Mouse (Mus musculus): ENCODE measurements around the gene Maneal. TPM values are rescaled to one million over a fixed set of nuclear protein-coding genes. Genes with fewer than 3 reads are reported as not detected.

The Maneal gene
- polyA plus RNA-seq, 1 experiment = 0.33 TPM

DNA sequence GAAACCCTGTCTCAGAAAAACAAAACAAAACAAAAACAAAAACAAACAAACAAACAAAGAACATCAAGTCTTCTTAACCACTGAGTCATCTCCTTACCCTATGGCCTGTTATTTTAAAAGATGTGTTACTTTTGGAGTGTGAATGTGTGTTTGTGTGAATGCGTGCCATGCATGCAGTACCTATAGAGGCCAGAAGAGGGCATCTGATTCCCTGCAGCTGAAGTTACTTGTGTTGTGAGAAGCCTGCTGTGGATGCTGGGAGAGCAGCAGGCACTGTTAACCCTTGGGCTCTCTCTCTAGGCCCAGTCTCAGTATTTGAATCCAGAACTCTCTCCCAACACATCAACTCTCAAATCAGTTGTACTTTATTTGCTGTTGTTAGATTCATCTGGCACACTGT is 10.7 kb upstream of the Maneal start:
- 94% methylated on average over 1 of the region's 1 CpGs for WGBS
- no peak for TF ChIP-seq POLR2A (IDR thresholded peaks at IDR 0.05; ENCODE audit: low read depth, low read length)
- TF ChIP-seq CTCF (conservative IDR thresholded peaks at IDR 0.05; ENCODE audit: insufficient read depth, insufficient read length, low read depth, low read length) = no peak
- no peaks in the 10 kb centered on the region for H3K4me1 ChIP-seq (ENCODE audit: control insufficient read depth, insufficient read depth, low read length)
- no peaks in the 10 kb centered on the region for H3K27me3 ChIP-seq (replicated peaks; ENCODE audit: control insufficient read depth, insufficient read depth, low read length)
- no peaks in the 10 kb centered on the region for H3K36me3 ChIP-seq (ENCODE audit: control insufficient read depth, insufficient read depth, low read length)
- H3K27ac ChIP-seq (ENCODE audit: insufficient read depth, low read depth, low read length) = no peak overlapping the region
- no peak overlapping the region for H3K4me3 ChIP-seq (ENCODE audit: insufficient read depth, low read depth, low read length)
- DNase-seq = no peak

DNA sequence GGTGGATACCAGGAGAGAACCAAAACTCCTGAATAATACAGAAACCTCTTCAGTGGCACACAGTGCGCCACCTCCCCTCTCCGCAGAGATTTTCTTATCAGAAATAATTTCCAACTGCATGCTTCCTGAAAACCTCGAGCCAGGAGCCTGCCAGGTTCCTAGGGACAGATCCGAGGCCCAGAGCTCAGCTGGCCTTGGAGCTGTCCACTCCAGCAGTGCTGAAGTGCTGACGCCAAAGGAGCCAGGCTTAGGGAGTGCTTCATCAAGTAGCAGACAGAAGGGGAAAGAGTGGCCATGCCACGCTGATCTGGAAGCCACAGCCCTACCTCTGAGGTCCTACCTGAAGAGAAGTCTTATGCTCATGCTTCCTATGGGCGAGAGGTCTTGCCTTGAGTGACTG is 1.5 kb downstream of the Maneal start:
- 6% methylated on average over 7 of the region's 7 CpGs for WGBS
- DNase-seq = peak; percentile 67

DNA sequence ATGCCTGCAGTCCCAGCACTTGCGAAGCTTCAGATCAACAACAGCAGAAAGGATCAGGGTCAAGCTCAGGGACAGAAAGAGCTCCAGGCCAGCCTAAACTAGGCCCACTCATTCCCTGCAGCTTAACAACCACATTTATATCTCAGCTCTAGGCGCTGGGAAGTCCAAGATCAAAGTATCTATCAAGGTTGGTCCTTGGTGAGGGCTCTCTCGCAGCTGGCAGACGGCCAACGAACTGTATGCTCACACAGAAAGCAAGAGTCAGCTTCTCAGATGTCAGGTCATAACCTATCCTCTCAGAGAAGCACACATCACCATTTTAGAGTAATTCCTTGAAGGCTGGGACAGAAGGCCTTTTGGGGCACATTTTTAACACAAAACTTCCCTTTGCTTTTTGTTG is 3.6 kb downstream of the Maneal start:
- no peaks in the 10 kb centered on the region for H3K4me1 ChIP-seq (ENCODE audit: control insufficient read depth, insufficient read depth, low read length)
- DNase-seq = peak; percentile 13
- TF ChIP-seq POLR2A (IDR thresholded peaks at IDR 0.05; ENCODE audit: low read depth, low read length) (no peak), CTCF (conservative IDR thresholded peaks at IDR 0.05; ENCODE audit: insufficient read depth, insufficient read length, low read depth, low read length) (no peak)
- H3K27me3 ChIP-seq (replicated peaks; ENCODE audit: control insufficient read depth, insufficient read depth, low read length) = no peaks in the 10 kb centered on the region; the same call in 1 of the 2 replicates
- no peak overlapping the region for H3K27ac ChIP-seq (ENCODE audit: insufficient read depth, low read depth, low read length)
- H3K36me3 ChIP-seq (ENCODE audit: control insufficient read depth, insufficient read depth, low read length) = peaks cover 2% of the 10 kb centered on the region; the same call in 1 of the 2 replicates
- no peak overlapping the region for H3K4me3 ChIP-seq (ENCODE audit: insufficient read depth, low read depth, low read length)
- WGBS = 40% methylated on average over 5 of the region's 5 CpGs

More for the DNA sequence above, 1.5 kb downstream of the Maneal start:
- no peak for TF ChIP-seq POLR2A (IDR thresholded peaks at IDR 0.05; ENCODE audit: low read depth, low read length)
- no peak for TF ChIP-seq CTCF (conservative IDR thresholded peaks at IDR 0.05; ENCODE audit: insufficient read depth, insufficient read length, low read depth, low read length)
- no peaks in the 10 kb centered on the region; the same call in 1 of the 2 replicates for H3K36me3 ChIP-seq (ENCODE audit: control insufficient read depth, insufficient read depth, low read length)
- H3K4me3 ChIP-seq (ENCODE audit: insufficient read depth, low read depth, low read length) = no peak overlapping the region
- no peak overlapping the region for H3K27ac ChIP-seq (ENCODE audit: insufficient read depth, low read depth, low read length)
- H3K4me1 ChIP-seq (ENCODE audit: control insufficient read depth, insufficient read depth, low read length) = no peaks in the 10 kb centered on the region
- no peaks in the 10 kb centered on the region; the same call in 1 of the 2 replicates for H3K27me3 ChIP-seq (replicated peaks; ENCODE audit: control insufficient read depth, insufficient read depth, low read length)

DNA sequence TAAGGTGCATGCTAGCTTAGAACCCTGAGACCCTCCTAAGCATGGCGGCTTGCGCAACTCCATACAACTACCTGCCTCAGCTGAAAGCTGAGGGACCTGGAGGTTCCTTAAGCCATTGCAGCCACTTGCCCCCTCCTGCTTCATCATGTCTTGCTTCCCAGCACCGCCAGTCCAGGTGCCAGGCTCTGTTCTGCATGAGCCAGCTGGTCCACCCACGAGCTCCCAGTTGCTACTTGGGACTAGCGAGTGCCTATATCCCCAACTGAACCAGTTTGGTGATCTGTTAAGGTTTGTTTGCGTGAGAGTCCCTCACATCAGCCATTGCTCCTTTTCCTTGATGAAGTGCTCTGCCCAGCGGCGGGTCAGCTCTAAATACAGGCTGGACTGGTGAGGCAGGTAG is 5.7 kb downstream of the Maneal start:
- no peak for TF ChIP-seq CTCF (conservative IDR thresholded peaks at IDR 0.05; ENCODE audit: insufficient read depth, insufficient read length, low read depth, low read length)
- no peak for TF ChIP-seq POLR2A (IDR thresholded peaks at IDR 0.05; ENCODE audit: low read depth, low read length)
- 96% methylated on average over 8 of the region's 8 CpGs for WGBS
- peaks cover 2% of the 10 kb centered on the region; the same call in 1 of the 2 replicates for H3K36me3 ChIP-seq (ENCODE audit: control insufficient read depth, insufficient read depth, low read length)
- H3K27me3 ChIP-seq (replicated peaks; ENCODE audit: control insufficient read depth, insufficient read depth, low read length) = no peaks in the 10 kb centered on the region
- peaks cover 6% of the 10 kb centered on the region for H3K4me1 ChIP-seq (ENCODE audit: control insufficient read depth, insufficient read depth, low read length)
- H3K4me3 ChIP-seq (ENCODE audit: insufficient read depth, low read depth, low read length) = no peak overlapping the region
- no peak overlapping the region for H3K27ac ChIP-seq (ENCODE audit: insufficient read depth, low read depth, low read length)
- DNase-seq = no peak

DNA sequence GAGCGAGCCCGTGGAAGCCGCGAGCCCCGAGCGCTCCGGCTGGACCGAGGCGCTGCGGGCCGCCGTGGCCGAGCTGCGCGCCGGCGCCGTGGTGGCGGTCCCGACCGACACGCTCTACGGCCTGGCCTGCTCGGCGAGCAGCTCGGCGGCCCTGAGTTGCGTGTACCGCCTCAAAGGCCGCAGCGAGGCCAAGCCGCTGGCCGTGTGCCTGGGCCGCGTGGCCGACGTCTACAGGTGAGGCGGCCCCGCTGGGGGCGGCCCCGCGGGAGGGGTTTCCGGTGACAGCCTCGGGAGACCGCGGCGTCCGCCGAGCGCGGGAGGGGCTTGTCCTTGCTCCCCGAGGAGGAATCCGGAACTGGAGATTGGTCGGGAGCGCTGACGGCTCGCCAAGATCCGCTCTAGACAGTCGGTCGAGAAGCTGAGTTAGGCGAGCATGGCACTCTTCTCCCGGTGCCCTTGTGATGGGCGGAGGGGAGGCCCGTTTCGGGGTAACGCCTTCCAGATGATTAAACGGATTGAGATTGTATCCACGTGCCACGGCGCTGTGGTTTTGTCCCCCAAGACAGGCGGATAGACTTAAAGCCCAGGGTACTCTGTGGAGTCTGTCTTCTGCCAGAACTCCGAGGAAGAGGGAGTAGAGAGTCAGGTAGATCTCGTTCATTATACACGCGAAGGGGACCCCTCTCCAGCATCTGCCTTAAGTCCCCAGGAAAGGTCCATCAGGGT is 10.9 kb downstream of the Maneal start, which contains the start of gene 1110065P20Rik:
TSS of gene 1110065P20Rik (minus strand) at position 264 of the 726 bp plus-strand sequence.
- under 1% methylated on average over 75 of the region's 75 CpGs for WGBS
- peak; percentile 90 for DNase-seq

DNA sequence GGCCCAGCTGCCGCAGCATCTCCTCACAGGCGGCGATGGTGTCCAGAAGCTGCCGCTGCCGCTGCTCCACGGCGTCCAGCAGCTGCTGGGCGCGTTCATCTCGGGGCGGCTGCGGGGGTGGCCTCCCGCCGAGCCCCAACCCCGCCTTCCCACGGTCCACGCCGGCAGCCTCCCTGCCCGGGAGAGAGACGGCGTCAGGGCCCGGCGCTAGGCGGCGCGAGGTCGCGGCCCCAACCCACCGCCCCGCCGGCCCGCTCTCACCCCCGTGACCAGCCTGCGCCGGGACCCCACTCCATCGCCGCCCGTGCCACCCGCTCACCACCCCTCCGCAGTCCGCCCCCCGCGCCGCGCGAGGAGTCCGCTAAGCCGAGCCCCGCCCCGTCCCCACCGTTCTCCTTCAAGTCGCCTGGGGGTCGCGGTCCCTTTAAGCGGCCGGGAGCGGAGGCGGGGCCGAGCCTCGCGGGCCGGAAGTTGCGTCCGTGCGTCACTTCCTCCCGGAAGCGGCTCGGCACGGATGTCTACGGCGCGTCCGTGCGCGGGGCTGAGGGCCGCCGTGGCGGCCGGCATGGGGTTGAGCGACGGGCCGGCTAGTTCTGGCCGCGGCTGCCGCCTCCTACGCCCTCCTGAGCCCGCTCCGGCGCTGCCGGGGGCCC is 11.6 kb downstream of the Maneal start, which contains the start of gene Yrdc:
TSS of gene Yrdc (plus strand) at position 419 of the 653 bp plus-strand sequence.
- no peak for TF ChIP-seq CTCF (conservative IDR thresholded peaks at IDR 0.05; ENCODE audit: insufficient read depth, insufficient read length, low read depth, low read length)
- peak; percentile 17 for TF ChIP-seq POLR2A (IDR thresholded peaks at IDR 0.05; ENCODE audit: low read depth, low read length)
- 0 out of 2 replicates have a peak, but pooled peaks cover 2% of the 10 kb centered on the region for H3K36me3 ChIP-seq (ENCODE audit: control insufficient read depth, insufficient read depth, low read length)
- peaks cover 9% of the 10 kb centered on the region for H3K4me1 ChIP-seq (ENCODE audit: control insufficient read depth, insufficient read depth, low read length)
- WGBS = under 1% methylated on average over 90 of the region's 90 CpGs
- DNase-seq = peak; percentile 96
- H3K27ac ChIP-seq (ENCODE audit: insufficient read depth, low read depth, low read length) = peak within 1 kb of the TSS; percentile 65
- no peaks in the 10 kb centered on the region for H3K27me3 ChIP-seq (replicated peaks; ENCODE audit: control insufficient read depth, insufficient read depth, low read length)
- peak within 1 kb of the TSS; percentile 92 for H3K4me3 ChIP-seq (ENCODE audit: insufficient read depth, low read depth, low read length)

More for the DNA sequence above, 10.9 kb downstream of the Maneal start, which contains the start of gene 1110065P20Rik:
- Histone ChIP-seq H3K4me3 (ENCODE audit: insufficient read depth, low read depth, low read length) (peak within 1 kb of the TSS; percentile 92), H3K27me3 (replicated peaks; ENCODE audit: control insufficient read depth, insufficient read depth, low read length) (no peaks in the 10 kb centered on the region), H3K4me1 (ENCODE audit: control insufficient read depth, insufficient read depth, low read length) (peaks cover 9% of the 10 kb centered on the region), H3K36me3 (ENCODE audit: control insufficient read depth, insufficient read depth, low read length) (0 out of 2 replicates have a peak, but pooled peaks cover 2% of the 10 kb centered on the region), H3K27ac (ENCODE audit: insufficient read depth, low read depth, low read length) (peak within 1 kb of the TSS; percentile 65)
- TF ChIP-seq CTCF (conservative IDR thresholded peaks at IDR 0.05; ENCODE audit: insufficient read depth, insufficient read length, low read depth, low read length) = no peak
- TF ChIP-seq POLR2A (IDR thresholded peaks at IDR 0.05; ENCODE audit: low read depth, low read length) = peak; percentile 9
